Mouse (Mus musculus) MEL (cell line): ENCODE results near the gene Zmynd10.

Experiments used
- CTCF ChIP-seq, 3 experiments: IDR thresholded peaks in 2 of 3; conservative IDR thresholded peaks in 1 of 3; 2 replicates each; pipeline ENCODE4 v1.5.1; 2011 to 2012; ENCODE audit warnings: low read length in 3 of 3, low read depth in 2 of 3, mild to moderate bottlenecking in 2 of 3, improper control_type of control experiment in 1 of 3, inconsistent platforms in 1 of 3, mixed read lengths in 1 of 3, moderate library complexity in 1 of 3; ENCODE audit not compliant: control insufficient read depth in 1 of 3, insufficient read depth in 1 of 3, poor library complexity in 1 of 3, severe bottlenecking in 1 of 3
- E2F4 ChIP-seq: IDR thresholded peaks from 2 replicates; pipeline ENCODE4 v1.6.1; 2011; ENCODE audit warnings: low read depth, low read length, improper control_type of control experiment, borderline replicate concordance
- EP300 ChIP-seq, 2 experiments: IDR thresholded peaks; 2 replicates each; pipeline ENCODE4 v1.6.1; 2011; ENCODE audit warnings: improper control_type of control experiment in 2 of 2, low read length in 2 of 2, low read depth in 1 of 2, mild to moderate bottlenecking in 1 of 2
- NRF1 ChIP-seq: IDR thresholded peaks from 2 replicates; pipeline ENCODE4 v1.6.1; 2014; ENCODE audit warnings: low read depth, mild to moderate bottlenecking, inconsistent platforms, low read length, improper control_type of control experiment, moderate library complexity; ENCODE audit not compliant: poor library complexity, insufficient read depth, severe bottlenecking
- POLR2A ChIP-seq, 2 experiments: IDR thresholded peaks; 2 replicates each; pipeline ENCODE4 v1.6.1; 2011 to 2012; ENCODE audit warnings: low read length in 2 of 2, mild to moderate bottlenecking in 2 of 2, control low read depth in 1 of 2, improper control_type of control experiment in 1 of 2, low read depth in 1 of 2, moderate library complexity in 1 of 2; ENCODE audit not compliant: control insufficient read depth in 1 of 2, insufficient read depth in 1 of 2, poor library complexity in 1 of 2
- ZKSCAN1 ChIP-seq: IDR thresholded peaks from 2 replicates; pipeline ENCODE4 v1.6.1; 2012; ENCODE audit warnings: low read depth, mild to moderate bottlenecking, inconsistent platforms, low read length, improper control_type of control experiment, moderate library complexity

- TF ChIP-seq POLR2A (IDR thresholded peaks at IDR 0.05; ENCODE audit: control insufficient read depth in 1 of 2, insufficient read depth in 1 of 2, low read depth in 1 of 2, low read length in 2 of 2, poor library complexity in 1 of 2) (no peak; a peak in 1 of 4 replicates), CTCF (IDR thresholded peaks at IDR 0.05 in 2 of 3, conservative IDR thresholded peaks at IDR 0.05 in 1 of 3; ENCODE audit: control insufficient read depth in 1 of 3, insufficient read depth in 1 of 3, low read depth in 2 of 3, low read length in 3 of 3, poor library complexity in 1 of 3, severe bottlenecking in 1 of 3) (no peak), E2F4 (no peak; the same call in 1 of the 2 replicates), ZKSCAN1 (no peak), NRF1 (no peak), EP300 (IDR thresholded peaks at IDR 0.05; ENCODE audit: low read depth in 1 of 2, low read length in 2 of 2) (no peak)
Observed at GRCm38 (mm10) chr9:107553541-107554318, 6.6 kb downstream of the Zmynd10 start.
